Mouse (Mus musculus): ENCODE measurements around the gene Myo1f.
A peak's percentile ranks its signal among the peaks of the same experiment; 100 is the strongest.
"Not testable (repeated sequence)": the region's sequence is repeated elsewhere in the genome, so short reads cannot be mapped to it uniquely, and the experiment has no call there.

Gene Myo1f

DNA sequence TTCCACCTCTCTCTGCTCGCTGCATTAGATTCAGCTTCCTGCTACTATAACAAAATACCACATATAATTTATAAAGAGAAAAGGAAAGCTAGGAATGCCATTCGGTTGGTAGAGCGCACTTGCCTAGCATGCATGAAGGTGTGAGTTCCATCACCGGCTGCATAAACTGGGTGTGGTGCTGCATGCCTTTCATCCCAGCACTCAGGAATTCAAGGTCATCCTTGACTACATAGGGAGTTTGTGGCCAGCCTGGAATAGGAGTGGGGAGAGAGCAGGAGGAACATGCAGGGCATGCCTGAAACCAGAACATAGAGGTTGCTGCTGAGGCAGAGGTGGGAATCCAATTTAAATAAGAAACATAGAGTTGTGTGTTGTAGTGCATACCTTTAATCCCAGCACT is 28.6 kb downstream of the Myo1f start:
- DNase-seq (ENCODE audit: low spot score), result no peak

- DNase-seq (ENCODE audit: low spot score), result no peak
These were observed 30.5 kb downstream of the Myo1f start for GRCm38 (mm10) chr17:33586011-33586410.

DNA sequence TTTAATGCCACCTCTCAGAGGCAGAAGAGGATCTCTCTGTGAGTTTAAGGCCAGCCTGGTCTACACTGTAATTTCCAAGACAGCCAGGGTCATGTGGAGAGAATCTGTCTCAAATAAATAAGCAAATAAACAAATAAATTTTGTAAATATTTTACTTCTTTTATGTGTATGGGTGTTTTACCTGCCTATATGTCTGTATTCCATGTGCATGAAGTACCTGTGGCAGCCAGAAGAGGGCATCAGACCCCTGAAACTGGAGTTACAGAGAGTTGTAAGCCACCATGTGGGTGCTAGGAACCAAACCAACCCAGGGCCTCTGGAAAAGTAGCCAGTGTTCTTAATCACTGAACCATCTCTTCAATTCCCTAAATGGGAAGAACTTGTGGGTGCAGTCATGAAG is 41.8 kb downstream of the Myo1f start:
- no peak for DNase-seq (ENCODE audit: low spot score)

DNA sequence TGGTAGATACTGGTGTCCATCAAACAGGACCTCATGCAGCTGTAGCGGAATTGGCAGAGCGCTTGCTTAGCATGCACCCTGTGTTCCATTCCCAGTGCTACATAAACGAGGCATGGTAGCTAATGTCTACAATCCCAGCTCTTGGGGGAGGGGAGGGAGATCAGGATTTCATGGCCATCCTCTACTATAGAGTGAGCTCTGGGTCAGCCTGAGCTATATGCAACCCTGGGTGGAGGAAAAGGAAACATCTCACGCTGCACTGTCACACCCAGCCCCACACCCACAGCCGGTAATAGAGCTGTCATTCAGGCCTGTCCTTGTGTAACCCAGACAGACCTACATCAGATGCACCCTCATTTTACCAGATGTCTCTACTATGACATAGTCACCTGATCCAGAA is 43.0 kb downstream of the Myo1f start:
- DNase-seq (ENCODE audit: low spot score), result no peak

DNA sequence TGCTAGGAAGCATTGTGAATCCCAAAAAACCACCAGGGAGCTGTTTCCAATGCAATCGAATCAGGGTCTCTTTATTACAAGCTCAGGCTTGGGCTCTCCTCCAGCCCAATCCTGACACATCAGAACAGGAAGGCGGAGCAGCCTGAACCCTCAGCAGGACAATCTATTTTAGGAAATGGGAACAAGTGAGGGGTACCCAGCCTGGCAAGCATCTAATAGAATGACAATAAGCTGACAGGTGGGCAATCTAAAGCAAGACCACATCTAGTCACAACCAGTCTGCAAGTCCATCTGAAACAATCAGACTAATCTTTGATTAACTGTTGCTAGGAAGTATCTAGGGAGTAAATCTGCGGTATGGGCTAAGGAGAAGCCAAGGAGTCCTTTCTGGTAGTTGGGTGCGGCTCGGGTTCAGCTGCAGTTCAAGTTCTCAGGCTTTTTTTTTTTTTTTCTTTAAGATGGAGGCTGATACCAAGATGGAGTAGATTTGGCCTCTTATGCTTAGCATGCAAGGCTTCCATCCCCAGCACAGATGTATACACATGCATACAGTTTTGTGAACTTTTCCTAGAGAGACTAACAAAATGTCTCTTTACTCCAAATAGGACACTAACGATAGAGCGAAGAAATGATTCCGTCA is 44.4 kb downstream of the Myo1f start:
- DNase-seq (ENCODE audit: low spot score), result no peak

DNA sequence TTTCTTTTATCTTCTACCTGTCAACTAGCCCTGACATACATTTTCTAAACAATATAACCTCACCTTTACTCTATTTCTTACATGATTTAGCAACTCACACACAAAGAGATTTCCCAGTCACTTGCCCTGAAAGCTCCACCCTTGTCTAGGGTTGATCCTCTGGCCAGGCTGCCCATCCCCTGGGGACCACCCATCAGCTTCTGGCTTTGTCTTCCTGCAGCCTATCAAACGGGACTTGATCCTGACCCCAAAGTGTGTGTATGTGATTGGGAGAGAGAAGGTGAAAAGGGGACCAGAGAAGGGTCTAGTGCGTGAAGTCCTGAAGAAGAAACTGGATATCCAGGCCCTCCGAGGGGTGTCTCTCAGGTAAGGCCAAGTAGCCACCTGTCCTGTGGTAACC is 45.3 kb downstream of the Myo1f start:
- no peak for DNase-seq (ENCODE audit: low spot score)

- DNase-seq (ENCODE audit: low spot score), result no peak
These were observed 46.4 kb downstream of the Myo1f start for GRCm38 (mm10) chr17:33601947-33602346.

DNA sequence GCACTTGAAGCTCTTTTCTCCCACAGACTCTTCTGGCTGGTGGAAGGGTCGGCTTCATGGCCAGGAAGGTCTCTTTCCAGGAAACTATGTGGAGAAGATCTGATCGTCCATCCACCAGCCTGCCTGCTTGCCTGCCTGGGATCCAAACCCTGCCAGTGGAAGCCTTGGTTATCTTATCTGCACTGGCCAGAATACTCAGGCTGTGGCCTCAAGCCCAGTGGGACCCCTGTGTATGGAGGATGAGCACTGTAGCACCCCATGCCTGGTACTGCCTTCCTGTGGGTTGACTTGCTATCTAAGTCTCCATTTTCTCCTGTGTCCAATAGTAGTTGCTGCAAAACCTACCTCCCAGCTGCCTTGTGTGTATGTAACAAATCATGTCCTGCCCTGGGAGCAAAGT is 51.8 kb downstream of the Myo1f start:
- no peak for DNase-seq (ENCODE audit: low spot score)

GRCm38 (mm10) chr17:33610548-33610947 is 55.0 kb downstream of the Myo1f start:
- DNase-seq (ENCODE audit: low spot score), result no peak

DNA sequence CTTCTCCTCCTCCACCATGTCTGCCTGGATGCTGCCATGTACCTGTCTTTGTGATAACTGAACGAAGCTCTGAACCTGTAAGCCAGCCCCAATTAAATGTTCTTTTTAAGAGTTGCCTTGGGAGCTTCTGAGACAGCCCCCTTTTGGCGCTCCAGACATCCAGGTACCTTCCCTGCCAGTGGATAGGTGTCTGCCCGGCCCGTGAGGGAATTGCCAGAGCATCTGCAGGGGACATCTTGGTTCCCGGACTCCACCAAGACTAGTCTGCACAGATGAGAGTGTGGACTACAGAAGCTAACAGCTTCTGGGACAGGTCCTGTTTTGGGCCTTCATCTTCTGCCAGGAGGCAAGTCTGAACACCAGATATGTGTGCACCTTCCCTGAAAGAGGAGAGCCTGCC is 58.2 kb downstream of the Myo1f start:
- DNase-seq (ENCODE audit: low spot score), result not testable (repeated sequence)

DNA sequence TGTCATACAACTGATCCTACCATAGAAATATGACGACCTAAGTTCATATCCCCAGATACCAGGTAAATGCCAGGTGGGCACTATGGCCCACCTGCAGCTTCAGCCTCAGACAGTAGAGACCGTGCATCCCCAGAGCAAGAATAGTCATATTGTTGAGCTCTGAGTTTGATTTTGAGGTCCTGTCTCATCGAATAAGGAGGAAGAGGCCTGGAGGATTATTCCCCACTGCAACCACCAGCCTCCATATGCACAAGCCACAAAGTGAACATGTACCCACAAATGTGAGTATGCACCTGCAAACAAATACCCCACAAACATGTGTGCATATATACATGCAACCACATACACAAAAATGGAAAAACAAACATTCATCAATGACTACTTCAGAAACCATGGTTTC is 71.8 kb downstream of the Myo1f start:
- DNase-seq (ENCODE audit: low spot score), result no peak

DNA sequence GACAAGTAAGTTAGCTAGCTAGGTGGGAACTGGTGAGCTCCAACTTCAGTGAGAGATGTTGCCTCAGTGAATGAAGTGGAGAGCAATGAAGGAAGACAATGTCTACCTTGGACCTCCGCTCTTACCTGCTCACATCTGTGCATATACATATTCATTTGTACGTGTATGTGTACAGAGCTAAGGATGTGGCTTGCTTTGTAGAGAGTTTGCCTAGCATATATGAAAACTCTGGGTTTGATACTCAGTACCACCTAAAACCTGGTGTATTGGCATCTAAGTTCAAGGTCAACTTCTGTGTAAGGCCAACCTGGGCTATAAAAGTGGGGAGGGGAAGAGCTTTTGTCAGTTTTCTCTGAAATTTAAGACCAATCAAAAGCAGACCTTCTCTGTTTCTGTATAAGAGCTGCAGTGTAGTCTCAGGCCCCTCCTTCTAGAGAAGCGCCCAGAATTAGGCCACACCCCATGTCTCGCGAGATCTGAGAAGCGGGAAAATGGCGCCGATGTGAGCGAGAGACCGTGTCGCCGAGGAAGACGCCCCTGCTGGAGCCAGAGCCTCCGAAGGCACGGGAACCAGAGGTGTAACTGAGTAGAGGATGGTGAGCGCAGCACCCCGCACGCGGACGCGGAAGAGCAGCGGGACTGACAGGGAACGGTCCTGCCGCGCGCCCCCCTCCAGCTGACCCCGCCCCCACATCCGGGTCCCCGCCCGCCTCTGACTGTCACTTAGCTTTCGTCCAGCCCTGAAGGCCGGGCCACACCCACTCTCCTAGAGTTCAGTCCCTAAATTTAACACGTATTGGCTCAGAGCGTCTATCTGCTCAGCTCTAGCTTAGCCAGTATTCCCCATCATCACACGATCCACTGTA is 73.3 kb downstream of the Myo1f start, which contains the start of gene Zfp414:
Zfp414 (plus strand) TSS at position 470 of the 866 bp plus-strand sequence.
- peak; percentile 90 for DNase-seq (ENCODE audit: low spot score)

GRCm38 (mm10) chr17:33629487-33630125 is 74.1 kb downstream of the Myo1f start:
- DNase-seq (ENCODE audit: low spot score), result no peak

DNA sequence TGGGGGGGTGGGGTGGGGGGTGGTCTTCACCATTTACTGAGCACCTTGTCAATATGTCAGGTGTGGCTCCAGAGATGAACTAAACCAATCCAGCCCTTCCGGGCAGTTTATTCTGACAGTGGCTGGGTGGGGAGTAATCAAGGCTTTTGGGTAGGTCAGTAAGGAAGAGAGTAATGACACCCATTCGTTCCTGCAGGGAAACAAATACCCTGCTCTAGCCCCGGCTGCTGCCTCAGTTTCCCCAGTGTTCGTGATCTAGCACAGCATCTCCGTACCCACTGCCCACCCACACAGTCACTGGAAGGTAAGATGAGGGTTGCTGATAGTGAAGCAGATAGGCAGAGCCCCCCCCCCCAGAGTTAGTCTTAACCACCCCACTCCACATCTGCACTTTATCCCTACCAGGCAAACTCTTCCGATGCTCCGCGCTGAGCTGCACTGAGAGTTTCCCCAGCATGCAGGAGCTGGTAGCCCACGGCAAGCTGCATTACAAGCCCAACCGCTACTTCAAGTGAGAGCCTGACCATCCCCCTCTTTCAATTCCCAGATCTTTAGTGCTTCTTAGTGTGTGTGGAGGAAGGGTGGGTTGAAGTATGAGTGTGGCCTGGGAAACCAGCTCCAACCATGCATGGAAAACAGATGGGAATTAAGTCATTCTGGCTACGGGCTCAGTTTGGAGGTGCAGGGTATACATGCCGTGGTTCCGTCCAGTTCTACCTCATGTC is 74.8 kb downstream of the Myo1f start:
- no peak for DNase-seq (ENCODE audit: low spot score)

DNA sequence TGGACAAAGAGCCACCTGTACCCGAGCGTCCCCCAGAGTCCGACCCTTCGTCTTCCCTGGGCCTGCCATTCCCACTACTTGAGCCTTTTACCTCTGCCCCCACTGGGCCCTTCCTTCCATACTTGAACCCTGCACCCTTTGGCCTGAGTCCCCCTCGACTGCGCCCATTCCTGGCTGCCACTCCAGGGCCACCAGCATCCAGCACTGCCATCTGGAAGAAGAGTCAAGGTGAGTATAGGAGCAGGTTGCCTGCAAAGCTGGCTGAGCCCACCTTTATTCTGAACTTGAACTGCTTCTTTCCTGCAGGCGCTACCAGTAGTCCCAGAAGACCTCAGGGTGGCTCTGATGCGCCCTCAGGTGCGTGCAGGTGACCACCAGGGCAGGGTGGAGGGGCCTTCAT is 75.7 kb downstream of the Myo1f start:
- DNase-seq (ENCODE audit: low spot score), result no peak

DNA sequence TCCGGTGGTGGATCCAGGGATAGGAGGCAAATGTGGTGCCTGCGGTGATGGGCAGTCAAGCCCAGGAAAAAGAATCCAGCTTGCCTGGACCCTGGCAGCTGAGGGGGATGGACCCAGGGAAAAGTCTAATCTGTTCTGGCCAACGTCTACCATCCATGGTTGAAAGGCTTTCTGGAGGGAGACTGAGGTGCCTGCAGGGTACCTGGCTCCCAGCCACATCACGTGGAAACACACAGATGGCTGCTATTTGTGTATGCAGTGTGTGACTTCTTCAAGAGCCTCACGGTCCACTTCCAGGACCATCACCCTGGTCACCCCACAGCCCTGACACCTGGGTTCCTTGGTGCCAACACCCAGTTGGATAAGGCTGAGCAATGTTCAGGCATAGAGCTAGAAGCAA is 76.3 kb downstream of the Myo1f start:
- no peak for DNase-seq (ENCODE audit: low spot score)

GRCm38 (mm10) chr17:33637038-33637437 is 81.5 kb downstream of the Myo1f start:
- DNase-seq (ENCODE audit: low spot score), result no peak

DNA sequence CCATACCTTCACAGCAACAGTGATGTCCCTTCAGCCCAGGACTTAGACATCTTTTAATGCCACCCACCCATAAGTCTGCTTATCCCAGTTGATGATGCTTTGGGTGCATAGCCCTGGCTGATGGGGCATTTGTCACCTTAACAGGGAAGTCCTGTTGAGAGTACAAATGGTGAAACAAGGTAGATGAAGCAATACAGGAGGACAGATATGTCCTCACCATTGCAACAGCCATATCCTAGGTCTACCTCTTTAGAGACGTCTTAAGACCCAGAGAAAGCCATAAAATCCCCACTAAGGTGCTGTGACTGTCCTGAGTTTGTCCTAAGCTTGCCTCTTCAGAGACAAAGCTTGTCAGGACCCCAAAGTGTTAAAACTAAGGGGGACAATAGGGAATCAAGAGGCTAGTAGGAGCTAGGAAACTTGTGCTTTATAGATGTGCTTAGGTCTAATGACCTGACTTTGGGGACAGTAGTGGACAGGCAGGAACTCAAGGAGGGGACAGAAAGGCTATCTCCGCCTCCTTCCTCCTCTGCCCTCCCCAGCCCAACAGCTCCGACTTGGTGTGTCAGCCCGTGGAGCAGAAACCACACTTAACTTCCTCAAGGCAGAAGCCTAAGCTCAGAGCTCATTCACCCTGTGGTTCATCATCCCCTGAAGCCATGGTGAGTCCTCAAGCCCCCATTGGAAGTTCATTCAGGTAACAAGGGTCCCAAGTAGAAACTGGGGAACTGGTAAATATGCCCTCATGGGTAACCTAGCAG is 82.2 kb downstream of the Myo1f start, which contains the start of gene Pram1:
Pram1 (plus strand) TSS at position 541 of the 761 bp plus-strand sequence.
- DNase-seq (ENCODE audit: low spot score), result no peak

GRCm38 (mm10) chr17:33639743-33640142 is 84.2 kb downstream of the Myo1f start:
- peak; percentile 1 for DNase-seq (ENCODE audit: low spot score)

DNA sequence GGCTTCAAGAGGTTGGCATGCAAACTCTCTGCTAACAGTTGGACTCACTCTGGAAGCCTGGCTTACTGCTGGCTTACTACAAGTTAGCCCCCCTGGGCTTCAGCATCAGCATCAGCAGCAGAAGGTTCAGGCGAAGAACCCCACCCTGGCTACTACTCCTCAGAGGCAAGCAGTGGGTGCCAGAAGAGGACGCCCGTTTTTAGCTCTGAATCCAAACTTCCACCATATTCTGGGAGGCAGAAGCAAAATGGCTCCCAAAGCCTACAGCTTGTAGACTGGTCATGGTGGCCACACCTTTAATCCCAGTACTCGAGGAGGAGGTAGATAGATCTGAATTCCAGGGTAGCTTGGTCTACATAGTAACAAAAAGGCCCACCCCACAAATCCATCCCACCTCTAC is 88.6 kb downstream of the Myo1f start:
- no peak for DNase-seq (ENCODE audit: low spot score)

- DNase-seq (ENCODE audit: low spot score), result no peak
These were observed 89.6 kb downstream of the Myo1f start for GRCm38 (mm10) chr17:33645073-33645472.
